Mouse (Mus musculus): Measurements from ENCODE around the gene Tnrc6c. TPM values are rescaled to one million over a fixed set of nuclear protein-coding genes. Genes with fewer than 3 reads are reported as not detected.

Gene Tnrc6c
- total RNA-seq, 2 experiments from 2014 or later, result 28.4 to 29.9 TPM

GRCm38 (mm10) chr11:117671626-117672025, 17.5 kb downstream of the Tnrc6c start:
- no peak for DNase-seq (ENCODE audit: low spot score in 2 of 2)

- DNase-seq (ENCODE audit: low spot score in 2 of 2), result no peak
Measured at GRCm38 (mm10) chr11:117674531-117674930, 20.4 kb downstream of the Tnrc6c start.

DNA sequence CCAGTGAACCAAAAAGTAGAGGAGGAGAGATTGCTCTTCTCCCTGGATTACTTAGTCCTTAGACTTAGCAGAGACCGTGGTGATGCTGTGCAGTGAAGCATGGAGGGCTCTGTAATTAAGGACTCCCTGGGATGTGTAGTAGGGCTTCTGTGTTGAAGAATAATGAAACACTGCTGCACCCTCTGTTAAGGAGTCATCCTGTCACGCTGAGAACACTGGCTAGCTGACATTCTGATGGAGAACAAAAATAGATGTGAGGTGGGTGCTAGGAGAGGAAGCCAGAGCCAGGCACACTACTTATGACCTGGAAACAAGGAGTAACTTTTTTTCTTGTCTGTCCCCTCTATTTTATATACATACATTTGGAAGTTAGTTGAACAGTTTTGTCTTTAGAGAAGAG, 22.6 kb downstream of the Tnrc6c start:
- no peak for DNase-seq (ENCODE audit: low spot score in 2 of 2)

DNA sequence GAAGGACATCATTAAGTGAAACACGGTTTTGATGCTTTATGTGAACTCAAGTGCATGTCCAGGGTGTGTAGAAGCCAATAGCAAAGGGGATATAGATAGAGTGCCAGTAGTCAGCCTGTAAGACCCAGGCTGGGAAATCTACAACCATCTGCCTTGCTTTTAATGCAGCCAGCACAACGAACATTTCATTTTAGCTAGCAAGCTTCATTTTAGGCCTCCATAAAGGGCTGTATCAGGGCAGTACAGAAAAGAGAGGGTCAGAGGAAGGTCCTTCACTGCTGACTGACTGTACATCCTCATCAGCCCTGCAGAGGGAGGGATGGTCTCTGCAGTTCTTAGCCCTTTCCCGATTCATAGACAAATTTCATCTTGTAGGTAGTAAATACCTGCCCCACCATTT, 23.0 kb downstream of the Tnrc6c start:
- no peak for DNase-seq (ENCODE audit: low spot score in 2 of 2)

DNA sequence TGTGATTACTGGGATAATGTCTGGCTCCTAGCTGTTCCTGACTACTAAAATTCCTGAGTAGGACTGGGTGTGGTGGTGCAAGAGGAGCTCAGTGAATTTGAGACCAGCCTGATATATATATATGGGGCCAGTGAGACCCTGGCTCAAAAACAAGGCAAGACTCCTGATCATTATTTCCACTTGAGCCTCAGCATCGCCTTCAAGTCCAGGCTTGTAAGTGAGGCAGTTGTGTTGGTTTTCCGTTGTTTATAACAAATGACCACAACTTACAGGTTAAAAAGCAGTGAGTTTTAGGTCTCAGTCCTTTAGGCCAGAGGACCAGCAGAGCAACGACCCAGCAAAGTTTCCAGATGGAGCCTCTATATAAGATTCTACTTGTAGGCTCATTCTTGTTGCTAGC, 23.5 kb downstream of the Tnrc6c start:
- no peak for DNase-seq (ENCODE audit: low spot score in 2 of 2)

DNA sequence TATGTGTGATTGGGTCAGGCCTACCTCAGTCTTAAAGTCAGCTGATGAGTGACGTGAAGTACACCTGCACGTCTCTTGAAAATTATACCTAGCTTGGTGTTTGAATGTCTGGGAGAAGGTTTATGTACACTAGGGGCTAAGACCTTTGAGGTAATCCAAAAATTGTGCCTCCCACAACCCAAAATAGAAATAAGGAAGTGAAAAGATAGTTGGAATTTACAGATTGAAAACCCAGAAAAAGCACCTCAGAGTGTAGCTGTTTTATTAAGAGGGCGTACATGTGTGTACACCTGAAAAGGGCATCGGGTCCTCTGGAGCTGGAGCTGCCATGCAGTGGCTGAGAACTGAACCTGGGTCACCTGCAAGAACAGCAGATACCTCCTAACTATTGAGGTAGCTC, 24.1 kb downstream of the Tnrc6c start:
- DNase-seq (ENCODE audit: low spot score in 2 of 2), result no peak

GRCm38 (mm10) chr11:117678740-117679139, 24.7 kb downstream of the Tnrc6c start:
- no peak for DNase-seq (ENCODE audit: low spot score in 2 of 2)

- DNase-seq (ENCODE audit: low spot score in 2 of 2), result no peak
Measured at GRCm38 (mm10) chr11:117684640-117685039, 30.6 kb downstream of the Tnrc6c start.

- no peak for DNase-seq (ENCODE audit: low spot score in 2 of 2)
Measured at GRCm38 (mm10) chr11:117685461-117685860, 31.4 kb downstream of the Tnrc6c start.

- no peak for DNase-seq (ENCODE audit: low spot score in 2 of 2)
Measured at GRCm38 (mm10) chr11:117686021-117686420, 31.9 kb downstream of the Tnrc6c start.

- no peak for DNase-seq (ENCODE audit: low spot score in 2 of 2)
Measured at GRCm38 (mm10) chr11:117688603-117689002, 34.5 kb downstream of the Tnrc6c start.

DNA sequence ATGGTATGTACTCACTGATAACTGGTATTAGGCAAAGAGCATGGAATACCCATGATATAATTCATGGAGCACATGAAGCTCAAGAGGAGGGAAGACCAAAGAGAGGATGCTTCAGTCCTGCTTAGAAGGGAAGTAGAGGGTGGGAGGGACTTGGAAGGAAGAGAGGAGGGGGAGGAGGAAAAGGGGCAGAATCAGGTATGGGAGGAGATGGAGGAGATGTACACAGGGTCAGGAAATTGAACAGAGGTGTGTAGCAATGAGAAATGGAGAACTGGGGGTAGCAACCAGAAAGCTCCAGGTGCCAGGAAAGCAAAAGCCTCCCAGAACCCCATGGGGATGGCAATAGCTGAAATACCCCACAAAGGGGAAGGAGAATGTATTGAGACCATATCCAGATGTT, 37.2 kb downstream of the Tnrc6c start:
- no peak for DNase-seq (ENCODE audit: low spot score in 2 of 2)

DNA sequence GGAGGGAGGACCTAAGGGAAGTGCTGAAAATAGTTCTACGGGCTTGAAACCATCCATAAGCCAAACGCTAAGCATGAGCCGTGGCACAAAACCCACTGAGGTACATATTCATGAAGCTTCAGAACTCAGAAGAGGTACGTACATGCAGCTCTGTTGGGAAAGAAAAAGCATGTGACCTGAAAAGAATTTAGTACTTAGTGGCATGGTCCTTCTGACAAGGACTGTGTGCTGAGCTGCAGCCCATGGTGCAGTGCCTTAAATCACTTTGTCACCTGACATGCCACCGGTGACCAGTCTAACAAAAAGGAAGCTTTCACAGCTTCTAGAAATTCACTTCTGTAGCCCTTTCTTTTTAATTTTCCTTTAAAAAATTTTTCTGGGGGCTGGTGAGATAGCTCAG, 40.0 kb downstream of the Tnrc6c start:
- DNase-seq (ENCODE audit: low spot score in 2 of 2), result no peak

DNA sequence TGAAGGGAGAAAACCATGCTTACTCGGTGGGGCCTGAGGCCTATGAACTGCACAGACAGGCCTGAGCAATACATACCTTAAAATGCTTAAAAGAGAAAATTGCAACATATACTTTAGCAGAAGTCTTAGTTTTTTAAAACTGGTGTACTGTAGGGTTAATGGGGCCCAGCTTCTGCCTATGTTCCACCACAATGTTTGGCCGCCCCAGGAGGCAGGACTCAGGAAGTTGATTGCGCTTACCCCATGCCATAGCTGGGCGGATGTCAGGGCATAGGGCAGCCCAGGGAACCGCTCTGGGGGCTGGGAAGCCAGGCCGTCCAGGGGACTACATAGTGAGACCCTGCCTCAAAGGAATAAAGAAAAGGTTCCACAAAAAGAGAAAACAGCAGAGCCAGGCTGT, 42.5 kb downstream of the Tnrc6c start:
- DNase-seq (ENCODE audit: low spot score in 2 of 2), result no peak

DNA sequence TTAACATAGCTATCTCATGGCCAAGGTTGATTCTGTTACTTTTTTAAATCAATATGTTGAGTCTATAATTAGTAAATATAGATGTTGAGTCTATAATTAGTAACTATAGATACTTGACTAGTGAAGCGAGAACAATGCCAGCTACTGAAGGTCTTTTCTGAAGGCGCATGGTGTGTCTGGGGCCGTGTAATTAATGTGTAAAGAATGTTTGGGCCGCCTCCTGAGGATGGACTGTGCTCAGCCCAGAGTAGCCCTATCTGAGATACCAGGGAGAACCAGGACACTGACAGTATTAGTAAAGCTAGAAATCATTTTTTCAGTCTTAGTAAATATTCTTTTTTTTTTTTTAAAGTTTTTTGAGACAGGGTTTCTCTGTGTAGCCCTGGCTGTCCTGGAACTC, 46.8 kb downstream of the Tnrc6c start:
- DNase-seq (ENCODE audit: low spot score in 2 of 2), result no peak

GRCm38 (mm10) chr11:117706267-117706666, 52.2 kb downstream of the Tnrc6c start:
- DNase-seq (ENCODE audit: low spot score in 2 of 2), result no peak

DNA sequence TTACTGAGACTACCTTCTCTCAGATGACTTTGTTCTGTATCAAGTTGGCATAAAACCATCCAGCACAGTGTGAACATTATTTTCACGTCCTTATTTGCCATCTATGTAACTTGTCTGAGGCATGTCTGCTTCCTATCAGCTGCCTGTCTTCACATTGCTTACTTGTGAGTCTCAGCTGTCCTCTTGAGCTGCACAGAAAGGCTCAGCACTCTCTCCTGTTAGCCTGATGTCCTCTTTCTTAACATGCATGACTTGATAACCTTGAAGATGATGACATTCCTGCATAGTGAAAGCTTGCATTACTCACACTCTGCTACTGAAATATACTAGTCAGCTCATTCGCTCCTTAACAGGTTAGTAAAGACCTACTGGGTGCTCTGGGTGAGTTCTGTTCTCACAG, 53.1 kb downstream of the Tnrc6c start:
- DNase-seq (ENCODE audit: low spot score in 2 of 2), result no peak

DNA sequence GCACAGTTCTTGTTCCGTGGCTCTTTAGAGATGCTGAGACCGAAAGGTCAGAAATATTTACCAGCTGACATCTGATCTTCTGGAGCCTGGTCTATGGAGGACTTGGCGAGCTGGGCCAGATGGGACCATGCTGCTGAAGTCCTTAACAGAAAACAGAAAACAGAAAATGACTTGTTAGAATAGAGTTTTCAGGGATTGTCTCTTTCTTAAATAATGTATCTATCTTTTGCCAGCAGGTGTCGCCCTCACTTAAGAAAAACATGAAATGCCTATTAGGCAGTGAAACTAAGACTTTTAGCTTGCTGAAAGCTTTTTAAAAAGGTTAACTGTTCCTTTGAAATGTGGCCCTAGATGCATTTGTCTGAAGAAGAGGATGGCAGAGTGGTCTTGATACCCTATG, 55.2 kb downstream of the Tnrc6c start:
- DNase-seq (ENCODE audit: low spot score in 2 of 2), result peak in 1 of 2 experiments; percentile 33

DNA sequence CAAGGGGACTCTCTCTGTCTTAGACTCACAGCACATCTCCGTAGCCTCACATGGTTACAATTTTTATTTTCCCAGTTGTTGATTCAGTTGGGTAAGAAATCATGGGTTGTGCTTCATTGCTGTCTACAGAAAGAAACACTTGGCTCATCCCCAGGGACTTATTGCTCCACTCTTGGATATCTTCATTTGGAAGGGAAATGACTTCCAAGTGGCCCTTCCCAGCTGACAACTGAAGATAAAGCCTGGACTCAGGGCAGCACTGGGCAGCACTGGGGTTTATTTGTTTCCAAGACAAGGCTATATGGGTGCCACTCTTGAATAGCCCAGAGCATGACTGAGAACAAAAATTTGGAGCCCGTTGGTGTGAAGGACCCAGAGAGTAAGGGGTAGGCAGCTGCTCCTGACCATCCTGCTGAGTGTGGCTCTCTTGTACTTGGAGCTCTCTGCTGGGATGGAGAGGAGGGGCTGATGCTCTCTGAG, 56.8 kb downstream of the Tnrc6c start:
- no peak for DNase-seq (ENCODE audit: low spot score in 2 of 2)

DNA sequence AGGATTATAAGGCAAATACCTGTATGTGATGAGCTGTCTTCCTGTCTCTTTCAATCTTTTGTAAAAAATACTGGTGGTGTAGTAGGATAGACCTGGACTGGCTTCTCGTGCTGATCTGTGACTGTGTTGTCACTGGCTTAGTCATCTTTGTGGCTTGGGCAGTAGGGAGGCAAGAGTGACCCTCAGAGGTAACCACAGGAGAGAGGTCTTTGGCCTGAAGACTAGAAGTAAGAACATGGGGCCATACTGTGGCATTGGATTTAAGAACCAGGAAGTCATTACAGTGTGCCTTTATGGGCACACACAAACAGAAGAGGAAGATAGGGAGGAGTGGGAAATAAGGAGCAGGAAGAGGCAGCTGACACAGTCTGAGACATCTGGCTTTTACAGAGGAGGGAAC, 58.0 kb downstream of the Tnrc6c start:
- DNase-seq (ENCODE audit: low spot score in 2 of 2), result no peak

DNA sequence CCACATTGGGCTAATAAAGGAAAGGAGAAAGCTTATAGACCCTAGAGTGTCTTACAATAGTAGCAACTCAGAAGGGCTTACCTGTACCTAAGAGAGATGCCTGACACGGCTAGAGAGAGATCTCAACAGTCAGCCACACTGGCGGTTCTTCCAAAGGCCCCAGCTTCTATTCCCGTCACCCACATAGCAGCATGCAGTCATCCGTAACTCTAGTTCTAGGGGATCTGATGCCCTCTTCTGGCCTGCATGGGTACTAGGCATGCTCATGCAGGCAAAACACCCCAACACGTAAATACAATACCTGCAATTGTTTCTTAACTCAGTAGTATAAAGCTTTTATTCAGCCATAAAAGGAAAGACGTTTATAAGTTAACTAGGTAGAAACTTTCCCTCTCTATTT, 59.3 kb downstream of the Tnrc6c start:
- DNase-seq (ENCODE audit: low spot score in 2 of 2), result no peak

DNA sequence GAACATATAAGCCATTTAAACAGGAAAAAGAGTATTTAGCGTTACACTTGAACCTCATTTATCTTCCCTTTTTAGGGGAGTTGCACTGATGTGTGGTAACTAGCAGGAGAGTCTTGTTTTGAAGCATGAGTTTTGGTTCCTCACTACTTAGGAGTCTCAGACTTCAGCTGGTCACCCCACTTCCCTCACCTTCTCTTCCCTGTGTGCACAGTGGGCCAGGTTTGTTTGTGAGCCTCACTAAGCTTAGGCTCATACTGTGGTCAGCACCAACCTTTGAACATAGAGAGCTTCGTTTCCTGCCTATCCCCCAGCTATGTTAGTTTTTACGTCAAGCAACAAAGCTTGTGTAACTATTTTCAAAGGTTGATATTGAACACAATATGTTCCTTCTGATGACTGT, 64.7 kb downstream of the Tnrc6c start:
- DNase-seq (ENCODE audit: low spot score in 2 of 2), result no peak

DNA sequence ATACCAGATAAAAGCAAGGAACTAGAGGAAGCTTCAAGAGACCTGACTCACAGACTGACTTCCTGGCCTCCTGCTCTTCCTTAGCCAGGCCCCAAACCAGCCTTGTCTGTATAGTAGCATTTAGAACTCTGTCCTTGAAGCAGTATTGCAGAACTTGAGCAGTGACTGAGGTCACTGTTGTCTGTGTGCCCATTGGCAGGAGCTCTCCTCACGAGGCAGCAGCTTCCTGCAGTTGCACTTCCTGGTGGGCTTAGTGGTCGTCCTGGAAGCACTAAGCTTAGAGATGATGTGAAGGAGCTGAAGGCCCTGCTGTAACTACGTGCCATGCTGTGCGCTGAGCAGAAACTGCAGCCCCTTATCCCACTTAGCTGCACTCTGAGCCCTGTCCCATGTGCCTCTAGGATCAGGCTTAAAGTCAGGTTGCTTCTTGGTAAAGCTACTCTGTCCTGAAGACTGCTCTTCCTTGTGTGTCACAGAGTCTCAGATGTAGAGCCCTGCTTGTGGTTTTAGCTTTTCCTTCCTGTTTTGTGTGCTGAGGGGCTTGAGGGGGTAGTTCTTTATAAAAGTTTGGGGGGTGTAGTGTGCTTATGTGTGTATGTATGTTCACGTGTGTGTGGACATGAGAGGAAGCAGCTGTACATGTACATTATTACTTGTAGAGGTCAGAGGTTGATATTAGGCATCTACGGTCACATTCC, 70.7 kb downstream of the Tnrc6c start:
- no peak for DNase-seq (ENCODE audit: low spot score in 2 of 2)

- DNase-seq (ENCODE audit: low spot score in 2 of 2), result no peak
Measured at GRCm38 (mm10) chr11:117727031-117727430, 72.9 kb downstream of the Tnrc6c start.
